Mouse (Mus musculus) liver (tissue): ENCODE data around the gene Dhx32.

Experiments
- DNase-seq: peaks from one replicate; pipeline ENCODE4 v3.0.0-alpha.2; 2020; ENCODE audit warnings: mixed read lengths

The Dhx32 gene

DNA sequence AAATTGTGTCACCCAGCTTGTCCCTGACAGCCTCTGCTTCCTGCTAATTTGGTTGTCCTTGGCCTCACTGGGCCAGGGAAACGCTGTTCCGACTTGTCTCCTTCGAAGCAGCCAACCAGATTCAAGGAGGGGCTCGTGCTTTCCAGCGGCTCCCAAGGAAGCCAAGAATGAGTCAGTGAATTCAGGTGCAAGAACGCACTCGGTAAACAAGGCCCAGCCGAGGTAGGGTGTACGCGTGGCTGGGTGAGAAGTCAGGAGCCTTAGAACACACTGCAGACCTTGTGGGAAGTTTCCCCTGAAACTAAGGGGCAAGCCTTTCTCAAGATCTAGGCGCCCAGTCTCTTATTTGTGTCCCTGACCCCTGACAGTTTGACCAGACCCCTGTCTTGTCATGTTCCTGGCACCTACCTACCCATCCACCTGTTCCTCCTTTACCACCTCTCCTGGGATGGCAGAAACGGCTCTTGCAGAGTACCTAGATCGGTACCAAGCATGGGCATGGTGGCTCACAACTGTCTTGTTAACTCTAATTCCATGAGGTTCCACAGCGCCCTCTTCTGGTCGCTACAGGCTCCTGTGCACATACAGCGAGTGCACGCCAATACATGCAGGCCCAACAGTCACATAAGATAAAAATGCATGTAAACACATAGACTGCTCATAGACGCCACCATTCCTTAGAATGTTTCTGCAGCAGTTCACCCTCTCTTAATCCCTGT is at the start of gene Dhx32:
TSS of gene Dhx32 (minus strand) at position 10 of the 719 bp plus-strand sequence.
- peak; percentile 88 for DNase-seq

DNA sequence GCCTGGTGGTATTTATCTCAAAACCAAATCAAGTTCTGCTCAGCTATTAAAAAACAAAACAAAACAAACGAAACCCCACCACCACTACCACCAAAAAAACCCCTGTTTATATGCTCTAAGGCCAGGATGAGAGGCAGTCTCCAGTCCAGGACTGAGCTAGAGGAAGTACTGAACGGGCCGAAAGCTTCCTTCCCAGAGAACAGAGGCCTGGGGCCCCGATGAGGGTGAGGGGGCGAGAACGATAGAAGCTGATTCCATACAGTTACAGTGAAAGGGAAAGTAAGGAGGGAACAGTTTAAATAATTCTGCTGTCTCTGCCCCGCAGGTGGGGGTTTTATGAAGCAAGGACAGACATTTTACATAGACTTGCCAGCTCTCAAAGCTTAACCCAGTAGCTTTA is 47.1 kb upstream of the Dhx32 start:
- no peak for DNase-seq

DNA sequence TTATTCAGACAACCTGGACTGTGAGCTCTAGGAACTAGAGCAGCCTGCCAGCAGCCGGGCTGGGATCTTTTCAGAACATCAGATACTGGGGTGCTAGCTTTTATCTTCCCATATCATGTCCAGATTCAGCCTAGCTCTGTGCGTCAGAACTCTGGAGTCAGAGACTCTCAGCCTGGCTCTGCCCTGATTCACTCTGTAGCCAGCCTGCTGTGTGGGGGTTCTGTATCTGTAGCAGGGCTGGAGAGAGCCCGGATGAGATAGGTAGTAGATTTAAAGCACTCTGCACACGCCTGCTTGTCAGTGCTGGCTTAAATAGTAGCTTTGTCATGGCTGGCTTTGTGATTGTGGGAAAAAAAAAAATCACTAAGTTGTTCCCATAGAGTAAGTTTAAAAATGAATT is 46.0 kb upstream of the Dhx32 start:
- no peak for DNase-seq

DNA sequence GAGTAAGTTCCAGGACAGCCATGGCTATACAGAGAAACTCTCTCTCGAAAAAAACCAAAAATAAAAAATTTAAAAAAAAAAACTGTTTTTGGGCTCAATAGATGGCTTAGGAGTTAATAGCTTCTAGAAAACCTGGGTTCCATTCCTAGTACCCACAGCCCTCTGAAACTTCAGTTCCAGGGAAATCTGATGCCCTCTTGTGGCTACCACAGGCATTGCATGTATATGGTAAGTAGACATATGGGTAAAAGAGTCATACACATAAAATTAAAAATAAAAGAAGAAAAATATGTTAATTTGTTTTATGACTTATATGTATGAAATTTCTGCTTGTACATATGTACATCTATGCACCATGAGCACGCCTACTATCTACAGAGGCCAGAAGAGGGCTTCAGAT is 42.1 kb upstream of the Dhx32 start:
- DNase-seq, result peak; percentile 22

DNA sequence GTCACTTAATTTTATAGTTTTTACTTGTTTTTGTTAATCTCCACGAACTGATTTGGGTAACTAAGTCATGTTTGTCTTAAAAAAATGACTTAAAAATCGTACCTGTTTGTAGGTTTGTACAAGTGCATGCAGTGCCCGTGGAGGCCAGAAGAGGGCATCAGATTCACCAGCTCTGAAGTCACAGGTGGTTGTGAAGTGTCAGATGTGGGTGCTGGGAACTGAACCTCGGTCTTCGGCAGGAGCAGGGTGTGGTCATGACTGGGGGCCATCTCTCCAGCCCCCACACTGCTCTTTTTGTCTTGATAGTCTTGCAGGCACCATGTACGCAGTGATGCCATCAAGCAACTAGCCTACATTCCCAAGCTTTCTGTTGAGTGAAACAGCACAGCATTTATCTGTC is 41.2 kb upstream of the Dhx32 start:
- DNase-seq, result no peak

DNA sequence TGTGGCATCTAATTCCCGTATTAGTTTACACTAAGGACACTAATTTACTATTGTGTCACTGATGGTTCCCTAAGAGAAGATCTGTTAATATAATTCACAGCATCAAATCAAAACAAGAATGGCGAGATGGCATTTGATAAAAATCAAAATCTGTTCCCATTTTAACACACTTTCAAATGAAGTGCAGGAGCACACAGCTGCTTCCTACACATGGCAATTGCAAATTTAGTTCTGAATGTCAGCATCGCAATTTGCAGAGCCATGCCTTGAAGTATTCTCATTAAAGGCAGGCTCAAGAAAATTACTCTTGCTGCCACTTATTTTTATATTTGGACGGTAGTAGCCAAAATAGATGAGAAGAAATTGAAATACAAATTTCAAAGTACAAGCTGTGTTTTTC is 30.8 kb upstream of the Dhx32 start:
- no peak for DNase-seq

DNA sequence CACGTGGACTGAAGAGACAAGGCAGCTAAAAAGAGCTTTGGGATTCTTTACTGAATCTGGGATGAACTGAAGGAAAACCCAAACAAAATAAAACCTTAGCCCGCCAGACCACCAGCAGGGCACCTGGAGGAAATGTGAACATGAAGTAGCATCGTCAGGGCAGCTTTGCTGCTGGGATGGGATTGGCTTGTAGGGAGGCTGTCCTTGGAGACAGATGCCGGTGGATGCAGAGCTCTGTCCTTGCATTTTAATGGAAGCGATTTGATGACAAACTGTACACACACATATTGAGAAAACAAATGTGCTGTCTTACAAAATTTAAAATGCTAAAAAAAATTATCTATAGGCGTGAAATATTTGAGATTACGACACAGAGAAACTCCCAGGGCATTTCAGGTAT is 30.4 kb upstream of the Dhx32 start:
- DNase-seq, result no peak

DNA sequence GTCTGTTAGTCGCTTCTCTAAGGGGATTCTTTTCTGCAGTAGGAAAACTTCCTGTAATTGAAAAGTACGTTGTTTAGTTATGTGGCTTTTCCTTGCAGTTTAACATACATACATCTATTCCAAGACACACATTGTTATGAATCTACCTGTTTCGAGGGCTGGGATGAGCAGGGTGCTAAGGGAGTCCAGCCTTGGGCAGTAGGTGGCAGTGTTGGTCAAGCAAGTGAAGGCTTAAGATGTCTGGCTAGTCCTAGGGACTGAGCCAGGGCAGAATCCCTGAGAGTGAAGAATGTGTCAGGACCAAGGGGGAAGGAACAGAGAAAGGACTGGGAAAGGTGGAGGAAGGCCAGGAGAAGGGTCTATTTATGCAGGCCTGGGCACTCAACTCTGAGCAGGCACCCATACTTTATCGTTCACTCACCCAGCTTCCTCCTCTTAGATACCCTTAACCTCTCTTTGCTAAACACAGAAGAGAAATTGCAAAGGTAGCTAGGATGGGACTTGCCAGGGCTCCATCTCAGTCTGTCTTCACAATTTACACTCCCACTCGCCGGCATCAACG is 23.2 kb upstream of the Dhx32 start:
- DNase-seq, result peak; percentile 51

DNA sequence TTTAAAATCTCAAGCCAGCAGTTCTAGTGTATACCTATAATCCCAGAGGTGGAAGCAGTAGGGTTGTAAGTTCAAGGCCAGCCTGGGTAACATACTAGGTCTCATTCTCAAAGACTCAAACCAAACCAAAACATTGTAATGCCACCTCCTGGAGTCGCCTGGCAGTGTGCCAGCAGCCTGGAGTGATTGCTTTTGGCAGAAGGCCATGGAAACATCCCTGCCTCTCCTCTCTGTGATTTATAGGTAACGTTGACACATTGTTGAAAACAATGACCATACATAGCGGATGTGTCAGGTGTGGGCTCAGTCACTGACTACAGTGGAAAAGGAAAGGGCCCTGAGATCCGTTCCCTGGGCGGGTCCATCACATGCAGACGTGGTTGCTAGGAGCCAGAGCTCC is 19.3 kb upstream of the Dhx32 start:
- no peak for DNase-seq

DNA sequence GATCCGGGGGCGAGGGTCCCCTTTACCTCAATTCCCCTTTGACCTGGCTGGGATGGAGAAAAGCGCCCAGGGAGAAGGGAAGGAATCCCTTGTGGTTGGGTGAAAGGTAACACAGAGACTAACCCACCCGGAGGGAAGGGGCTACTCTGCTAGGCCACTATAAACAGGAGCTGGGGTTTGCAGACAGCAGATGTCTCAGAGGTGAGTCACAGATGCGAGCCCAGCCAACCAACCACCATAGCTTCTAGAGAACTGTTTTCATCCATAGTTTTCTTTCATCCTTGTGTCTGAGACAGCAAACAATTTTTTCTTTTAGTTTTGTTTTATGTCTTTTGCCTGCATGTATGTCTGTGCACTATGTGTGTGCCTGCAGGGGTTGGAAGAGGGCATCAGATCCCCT is 17.4 kb upstream of the Dhx32 start:
- no peak for DNase-seq

DNA sequence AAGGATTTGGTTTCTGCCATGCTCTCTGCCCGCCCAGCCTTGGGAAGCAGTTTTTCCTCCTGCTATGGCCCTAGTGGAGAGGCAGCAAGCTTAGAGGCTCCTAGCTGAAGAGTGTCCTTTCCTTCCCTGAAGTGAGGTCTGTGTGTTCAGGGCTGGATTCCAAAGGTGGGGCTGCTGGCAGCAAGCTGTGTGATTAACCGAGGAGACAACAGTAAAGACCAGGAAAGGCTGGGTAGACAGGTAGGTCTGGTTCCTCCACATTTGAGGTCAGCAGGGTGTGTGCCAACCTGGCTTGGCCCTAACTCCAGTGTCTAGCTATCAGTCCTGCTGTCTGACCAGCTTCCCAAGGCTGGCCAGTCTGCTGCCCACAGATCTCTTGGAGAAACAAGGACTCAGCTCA is 12.2 kb upstream of the Dhx32 start:
- no peak for DNase-seq

DNA sequence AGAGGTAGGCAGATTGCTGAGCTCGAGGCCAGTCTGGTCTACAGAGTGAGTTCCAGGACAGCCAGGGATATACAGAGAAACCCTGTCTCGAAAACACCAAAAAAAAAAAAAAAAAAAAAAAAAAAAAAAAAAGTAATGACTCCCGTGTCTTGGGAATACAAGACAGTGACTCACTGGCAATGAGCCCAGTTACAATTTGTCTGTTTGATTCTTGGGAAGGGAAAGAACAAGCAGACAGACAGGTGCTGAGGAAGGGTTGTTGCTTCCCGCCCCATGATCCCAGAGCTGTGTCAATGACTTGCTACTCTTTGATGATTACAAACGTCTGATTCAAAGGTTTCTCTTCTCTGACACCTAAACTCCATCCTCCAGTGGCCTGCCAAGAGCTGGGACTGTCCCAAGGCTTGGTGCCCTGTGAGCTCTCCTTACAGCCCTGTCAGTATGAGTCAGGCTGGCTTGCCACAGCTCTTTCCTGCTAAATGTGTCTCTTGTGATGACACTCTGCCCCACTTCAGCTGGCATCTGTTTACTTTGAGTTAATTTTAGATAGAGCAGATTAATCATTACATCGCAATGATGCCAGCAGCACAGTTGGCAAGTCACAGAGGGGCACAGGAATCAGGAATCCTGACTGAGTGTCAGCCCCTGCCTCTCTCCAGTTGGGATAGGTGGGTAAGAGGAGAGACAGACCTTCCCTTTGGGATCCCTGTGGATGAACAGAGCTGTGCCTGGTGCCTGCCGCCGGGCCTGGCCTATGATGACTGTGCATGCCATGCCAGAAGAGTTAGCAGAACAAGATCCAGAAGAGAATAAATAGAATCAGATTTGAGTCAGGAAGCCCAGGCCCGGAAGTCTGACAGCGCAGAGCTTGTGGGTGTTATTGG is 11.0 kb upstream of the Dhx32 start:
- DNase-seq, result no peak

DNA sequence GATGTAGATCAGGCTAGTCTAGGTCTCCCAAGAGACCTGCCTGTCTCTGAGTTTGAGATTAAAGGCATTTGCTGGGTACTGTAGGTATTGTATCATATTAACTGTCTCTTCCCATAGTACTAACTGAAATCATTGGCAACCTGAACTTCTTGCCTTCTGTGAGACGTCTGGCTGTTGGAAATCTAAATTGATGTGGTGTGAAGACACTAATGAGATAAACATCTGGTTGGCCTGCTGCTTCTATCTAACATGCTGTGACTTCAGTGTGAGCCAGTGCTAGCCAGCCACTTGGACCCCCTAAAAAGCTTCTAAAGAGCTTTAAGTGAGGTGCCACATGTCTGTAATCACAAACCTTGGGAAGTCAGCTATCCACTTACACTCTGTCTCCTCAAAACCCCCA is 10.2 kb upstream of the Dhx32 start:
- no peak for DNase-seq

DNA sequence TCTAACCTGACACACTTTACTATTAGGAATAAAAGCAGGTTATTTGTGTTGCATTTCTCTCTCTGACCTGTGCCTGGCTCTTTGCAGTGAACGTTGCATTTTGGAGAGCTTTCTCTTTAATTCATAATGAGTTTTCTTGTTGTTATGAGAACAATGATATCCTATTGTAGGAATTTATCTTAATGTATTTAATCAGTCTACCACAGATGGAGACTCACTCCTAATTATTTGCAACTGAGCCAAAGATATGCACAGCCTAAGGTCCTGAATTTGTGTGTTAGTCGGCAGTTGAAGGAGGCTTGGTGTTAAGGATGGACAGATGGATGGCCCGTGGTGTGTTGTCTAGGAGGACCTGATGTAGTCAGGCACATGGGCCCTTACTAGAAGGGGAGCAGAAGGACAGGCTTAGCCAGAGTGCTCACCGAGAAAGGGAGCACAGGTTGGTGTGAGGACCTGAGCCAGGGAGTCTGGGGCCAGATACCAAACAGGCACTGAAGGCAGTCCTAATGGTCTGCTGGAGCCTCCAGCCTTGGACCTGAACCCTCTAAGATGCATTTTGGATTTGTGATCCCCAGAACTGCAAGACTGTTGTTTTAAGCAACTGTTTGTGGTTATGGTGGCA is 8.2 kb upstream of the Dhx32 start:
- DNase-seq, result no peak

DNA sequence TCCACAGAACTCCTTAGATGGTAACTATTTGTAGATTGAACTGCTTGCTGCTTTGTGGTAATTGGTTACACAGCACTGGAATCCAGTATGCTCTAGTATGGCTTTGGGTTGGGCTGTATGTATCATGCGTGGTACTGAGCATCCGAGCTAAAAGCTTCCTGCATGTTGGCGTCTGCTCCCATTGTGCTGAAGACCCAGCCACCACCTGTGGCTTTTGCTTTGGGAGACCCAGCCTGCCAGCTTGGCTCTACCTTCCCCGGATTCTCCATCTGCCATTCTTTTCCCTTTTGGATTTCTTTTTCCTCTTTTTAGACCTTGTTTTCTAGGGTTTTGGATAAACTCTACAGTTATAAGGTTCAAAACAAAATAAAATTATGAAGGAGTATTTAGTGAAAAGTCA is 7.6 kb upstream of the Dhx32 start:
- DNase-seq, result no peak

DNA sequence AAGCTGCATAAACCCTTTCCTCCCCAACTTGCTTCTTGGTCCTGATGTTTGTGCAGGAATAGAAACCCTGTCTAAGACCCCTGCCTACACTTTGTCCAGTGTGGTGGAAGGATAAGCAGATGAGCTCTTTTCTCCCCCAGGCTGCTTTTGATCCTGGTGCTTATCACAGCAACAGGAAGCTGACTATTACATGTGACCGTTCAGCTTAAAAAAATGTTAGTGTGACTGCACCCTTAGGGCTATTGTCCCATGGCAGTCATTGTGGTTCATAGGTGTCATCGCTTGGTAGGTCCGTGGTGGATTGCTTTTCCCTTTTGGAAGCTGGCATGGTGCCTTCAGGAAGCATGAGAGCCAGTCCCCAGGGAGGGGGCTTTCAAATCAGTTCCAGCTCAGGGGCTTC is 5.6 kb upstream of the Dhx32 start:
- DNase-seq, result no peak

DNA sequence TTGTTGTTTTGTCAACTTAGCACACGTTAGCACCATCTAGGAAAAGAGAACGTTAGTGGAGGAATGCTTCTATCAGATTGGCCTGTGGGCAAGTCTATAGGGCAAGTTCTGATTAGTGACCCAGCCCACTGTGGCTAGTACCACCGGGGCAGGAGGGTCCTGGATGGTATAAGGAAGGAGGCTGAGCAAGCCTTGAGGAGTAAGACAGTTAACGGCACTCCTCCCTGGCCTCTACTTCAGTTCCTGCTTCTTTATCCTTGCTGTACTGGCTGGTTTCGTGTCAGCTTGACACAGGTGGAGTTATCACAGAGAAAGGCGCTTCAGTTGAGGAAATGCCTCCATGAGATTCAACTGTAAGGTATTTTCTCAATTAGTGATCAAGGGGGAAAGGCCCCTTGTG is 5.0 kb upstream of the Dhx32 start:
- DNase-seq, result no peak

DNA sequence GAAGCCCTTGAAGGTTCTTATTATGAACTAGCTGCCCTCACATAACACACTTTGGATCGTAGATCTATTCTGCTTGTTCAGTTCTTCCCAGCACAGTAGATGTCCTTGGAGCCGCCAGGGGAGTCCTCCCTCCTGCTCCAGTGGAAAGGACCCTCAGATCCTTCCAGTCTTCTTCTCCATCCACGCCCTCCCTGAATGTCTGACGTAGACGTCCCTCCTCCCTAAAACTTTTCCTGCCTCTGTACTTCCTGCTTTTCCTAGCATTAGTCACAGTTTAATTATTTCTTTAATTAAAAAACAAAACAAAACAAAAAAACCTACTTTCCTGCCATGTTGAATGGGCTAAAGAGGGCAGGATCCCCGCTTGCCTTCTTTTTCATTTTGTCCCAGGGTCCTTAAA is 535 bp downstream of the Dhx32 start:
- DNase-seq, result no peak

DNA sequence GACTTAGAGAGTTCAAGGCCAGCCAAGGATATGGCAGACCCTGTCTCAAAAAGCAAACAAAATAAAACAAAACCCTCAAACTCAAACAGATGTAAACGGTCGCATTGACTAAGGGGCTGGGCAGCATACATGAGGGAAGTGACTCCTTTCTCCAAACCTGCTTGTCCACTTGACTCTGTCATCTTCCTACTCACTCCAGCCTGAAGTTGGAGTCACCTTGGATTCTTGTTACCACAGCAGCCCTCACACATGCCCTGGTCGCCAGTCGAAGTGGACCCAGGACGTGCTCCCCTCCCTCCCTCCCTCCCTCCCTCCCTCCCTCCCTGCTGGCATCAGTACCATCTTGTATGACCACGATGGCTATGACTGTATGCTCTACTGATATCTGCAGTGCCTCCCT is 943 bp downstream of the Dhx32 start:
- DNase-seq, result no peak

DNA sequence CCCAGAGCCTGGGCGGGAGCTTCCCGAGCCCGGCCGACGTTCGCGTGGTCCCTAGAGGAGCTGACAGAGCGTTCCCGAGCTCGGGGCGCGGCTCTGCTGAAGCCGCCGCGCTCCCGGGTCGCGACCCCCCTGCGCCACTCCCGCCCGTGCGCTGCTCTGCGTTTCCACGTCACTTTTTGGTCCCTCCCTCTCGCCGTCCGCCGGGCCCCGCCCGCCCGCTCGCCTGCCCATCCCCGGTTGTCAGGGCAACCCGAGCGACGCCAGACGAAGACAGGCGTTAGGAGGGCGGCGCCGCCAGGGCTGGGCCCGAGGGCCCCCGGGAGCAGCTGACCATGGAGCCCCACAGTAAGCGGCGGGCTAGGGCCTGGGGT is 5.9 kb downstream of the Dhx32 start, which contains the start of gene Fank1:
TSS of gene Fank1 (plus strand) at position 236 of the 371 bp plus-strand sequence.
- peak; percentile 96 for DNase-seq

DNA sequence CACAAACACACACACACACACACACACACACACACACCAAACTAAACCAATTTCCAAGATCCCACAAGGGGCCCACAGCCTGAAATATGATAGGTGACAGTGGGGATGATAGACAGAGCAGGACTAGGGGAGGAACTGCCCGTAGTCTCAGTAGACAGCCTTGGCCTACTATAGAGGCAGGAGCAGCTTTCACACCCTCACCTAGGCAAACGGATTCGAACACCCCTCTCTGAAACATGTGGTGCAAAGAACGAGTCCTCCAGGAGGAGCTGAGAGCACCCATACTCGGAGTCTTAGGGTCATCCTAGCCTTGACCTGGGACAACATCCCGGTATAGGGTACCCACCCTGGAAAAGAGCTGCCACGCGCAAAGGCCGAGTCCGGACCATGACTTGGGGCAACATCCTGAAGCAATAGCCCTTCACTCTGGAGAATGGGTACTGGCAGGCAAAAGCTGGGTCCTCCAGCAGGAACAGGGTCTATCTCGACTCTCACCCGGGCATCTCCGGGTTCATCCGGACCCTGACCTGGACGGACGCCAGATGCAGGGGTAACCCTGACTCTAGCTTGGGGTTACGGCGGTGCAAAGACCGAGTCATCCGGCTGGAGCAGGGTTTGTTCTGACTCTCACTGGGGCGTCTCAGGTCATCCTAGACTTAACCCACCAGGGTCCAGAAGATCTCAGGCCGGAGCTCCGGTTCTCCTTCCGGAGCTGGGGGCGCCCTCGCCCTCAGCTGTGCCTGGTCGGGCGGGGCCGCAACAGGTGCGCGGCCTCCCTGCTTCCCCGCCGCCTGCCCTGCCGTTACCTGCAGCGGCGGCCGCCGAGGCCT is 6.5 kb downstream of the Dhx32 start:
- peak; percentile 27 for DNase-seq

DNA sequence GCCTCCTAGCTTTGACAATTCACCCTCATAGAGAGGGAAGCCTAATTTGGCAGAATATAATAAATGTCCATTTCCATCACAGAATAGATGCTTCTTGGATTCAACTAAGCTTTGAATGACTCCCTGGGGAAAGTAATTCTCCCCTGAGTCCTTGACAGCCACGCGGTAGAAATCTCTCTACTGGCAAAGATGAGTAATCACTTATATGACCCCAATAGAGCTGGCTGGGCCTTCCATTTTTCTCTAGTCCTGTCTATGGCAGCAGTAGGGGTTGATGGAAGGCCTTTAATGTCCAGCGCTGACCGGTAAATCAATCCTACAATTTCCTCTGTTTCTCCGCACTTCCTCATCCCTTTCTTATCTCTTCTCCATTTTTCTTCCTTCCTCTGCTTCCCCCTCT is 7.3 kb downstream of the Dhx32 start:
- no peak for DNase-seq

DNA sequence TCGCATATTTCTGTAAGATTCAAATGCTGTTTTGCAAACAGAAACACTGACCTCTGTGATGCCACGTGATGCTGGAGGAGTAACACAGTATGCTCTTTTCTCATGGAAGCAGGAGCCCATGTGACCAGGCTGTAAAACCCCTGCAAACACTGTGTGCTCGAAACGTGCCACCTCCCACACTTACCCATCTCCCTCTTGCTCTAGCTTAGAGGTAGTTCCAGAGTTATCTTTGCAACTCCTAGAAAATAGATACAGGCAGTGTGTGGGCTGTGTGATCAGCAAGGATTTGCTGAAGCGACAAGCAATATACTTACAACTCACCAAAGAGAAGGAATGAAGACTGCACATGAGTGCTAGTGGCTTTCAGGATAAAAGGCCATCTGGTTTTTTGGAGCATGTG is 14.0 kb downstream of the Dhx32 start:
- DNase-seq, result no peak
